Mouse (Mus musculus): ENCODE results near the gene Smarca2.

Gene Smarca2

DNA sequence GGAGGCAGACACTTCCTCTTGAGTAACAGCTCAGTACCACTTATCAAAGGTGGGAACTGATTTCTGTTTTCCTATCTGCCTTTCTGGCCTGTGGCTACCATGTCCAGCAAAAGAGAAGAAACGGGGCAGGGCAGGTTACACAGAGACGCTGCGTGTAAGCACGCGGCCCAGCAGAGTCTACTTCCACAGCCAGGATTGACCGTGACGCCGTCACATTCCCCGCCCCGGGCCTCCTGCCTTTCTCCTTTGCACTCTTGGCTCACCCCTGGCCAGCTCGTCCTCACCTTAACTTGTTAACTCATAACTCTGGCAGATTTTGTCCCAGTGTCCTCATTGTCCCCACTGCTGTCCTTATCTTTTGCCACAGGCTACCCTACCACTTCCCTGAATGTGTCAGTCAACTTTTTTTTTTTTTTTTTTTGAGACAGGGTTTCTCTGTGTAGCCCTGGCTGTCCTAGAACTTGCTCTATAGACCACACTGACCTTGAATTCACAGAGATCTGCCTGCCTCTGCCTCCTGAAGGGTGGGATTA, 167.3 kb downstream of the Smarca2 start:
- DNase-seq (ENCODE audit: extremely low read depth, low read depth, low spot score): no peak

DNA sequence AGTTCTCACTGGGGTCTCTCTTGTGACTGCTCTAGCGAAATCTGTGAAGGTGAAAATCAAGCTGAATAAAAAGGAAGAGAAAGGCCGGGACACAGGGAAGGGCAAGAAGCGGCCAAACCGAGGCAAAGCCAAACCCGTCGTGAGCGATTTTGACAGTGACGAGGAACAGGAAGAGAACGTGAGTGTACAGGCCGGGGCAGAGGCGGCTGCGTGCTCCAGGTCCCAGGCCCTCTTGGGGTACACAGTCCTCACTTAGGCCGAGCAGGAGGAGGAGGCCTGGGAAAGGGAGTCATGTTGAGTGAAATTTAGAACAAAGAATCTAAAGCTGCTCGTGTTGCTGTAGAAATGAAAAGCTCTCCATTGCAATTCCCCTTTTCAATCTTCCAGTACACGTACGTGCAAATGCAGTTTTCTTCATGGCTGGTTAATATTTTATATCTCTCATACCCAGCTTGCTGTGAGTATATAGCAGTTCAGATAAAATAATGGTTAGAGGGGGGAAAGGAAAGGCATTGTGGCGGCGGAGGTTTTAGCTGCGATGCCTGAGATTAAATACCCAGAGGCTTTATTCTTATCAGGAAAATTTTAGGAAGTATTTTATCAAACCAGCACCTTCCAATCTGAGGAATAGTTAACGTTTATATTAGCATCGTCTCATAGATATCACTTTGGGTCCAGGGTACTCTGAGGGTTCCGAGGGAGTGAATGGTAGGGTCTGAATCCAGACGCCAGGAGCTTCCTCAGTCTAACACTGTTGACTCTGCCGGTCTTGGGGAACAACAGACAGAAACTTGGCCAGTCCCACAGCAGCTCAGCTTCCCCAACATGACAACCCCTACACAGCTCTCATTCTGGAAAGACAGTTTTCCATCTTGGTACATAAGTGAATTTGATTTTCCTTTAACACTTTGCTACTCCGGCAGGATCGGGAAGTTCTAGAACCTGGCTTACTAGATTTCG, 171.5 kb downstream of the Smarca2 start:
- DNase-seq (ENCODE audit: extremely low read depth, low read depth, low spot score): no peak

DNA sequence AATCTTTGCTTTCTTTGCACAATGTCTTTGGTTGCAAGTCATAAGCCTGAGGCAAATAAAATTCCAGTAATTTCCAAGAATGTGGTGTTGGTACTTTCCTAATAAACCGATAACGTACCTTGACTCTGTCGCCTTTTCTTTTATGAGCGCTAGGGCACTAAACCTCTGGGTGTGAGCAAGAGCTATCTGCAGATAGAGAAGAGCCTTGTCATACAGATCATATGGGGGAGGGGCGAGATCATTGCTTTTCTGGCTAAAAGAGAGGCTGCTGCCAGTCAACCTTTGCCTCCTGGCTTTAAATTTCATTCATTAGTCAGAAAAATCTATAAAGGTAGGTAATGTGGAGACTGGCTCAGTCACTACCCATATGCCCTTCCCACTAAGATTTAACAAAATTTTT, 173.3 kb downstream of the Smarca2 start:
- no peak for DNase-seq (ENCODE audit: extremely low read depth, low read depth, low spot score)

DNA sequence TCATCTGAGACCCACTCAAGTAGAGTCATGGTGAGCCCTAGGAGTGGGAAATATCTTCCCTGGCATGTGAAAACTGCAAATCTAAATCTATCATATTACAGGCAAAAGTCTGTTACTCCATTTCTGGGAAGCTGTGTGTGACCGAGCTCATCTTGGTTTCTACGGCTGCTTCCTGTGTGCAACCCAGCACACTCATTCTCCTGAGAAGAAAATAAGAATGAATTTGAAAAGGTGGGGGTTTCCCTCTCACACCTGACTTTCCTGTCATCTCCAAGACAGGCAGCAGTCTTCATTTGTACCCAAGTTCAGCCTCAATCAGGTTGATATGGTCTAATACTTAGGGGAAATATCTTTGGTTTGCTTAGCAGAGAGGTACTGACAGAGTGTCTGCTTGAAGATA, 176.4 kb downstream of the Smarca2 start:
- no peak for DNase-seq (ENCODE audit: extremely low read depth, low read depth, low spot score)

GRCm38 (mm10) chr19:26788446-26788845, 183.6 kb downstream of the Smarca2 start:
- peak; percentile 26 for DNase-seq (ENCODE audit: extremely low read depth, low read depth, low spot score)

DNA sequence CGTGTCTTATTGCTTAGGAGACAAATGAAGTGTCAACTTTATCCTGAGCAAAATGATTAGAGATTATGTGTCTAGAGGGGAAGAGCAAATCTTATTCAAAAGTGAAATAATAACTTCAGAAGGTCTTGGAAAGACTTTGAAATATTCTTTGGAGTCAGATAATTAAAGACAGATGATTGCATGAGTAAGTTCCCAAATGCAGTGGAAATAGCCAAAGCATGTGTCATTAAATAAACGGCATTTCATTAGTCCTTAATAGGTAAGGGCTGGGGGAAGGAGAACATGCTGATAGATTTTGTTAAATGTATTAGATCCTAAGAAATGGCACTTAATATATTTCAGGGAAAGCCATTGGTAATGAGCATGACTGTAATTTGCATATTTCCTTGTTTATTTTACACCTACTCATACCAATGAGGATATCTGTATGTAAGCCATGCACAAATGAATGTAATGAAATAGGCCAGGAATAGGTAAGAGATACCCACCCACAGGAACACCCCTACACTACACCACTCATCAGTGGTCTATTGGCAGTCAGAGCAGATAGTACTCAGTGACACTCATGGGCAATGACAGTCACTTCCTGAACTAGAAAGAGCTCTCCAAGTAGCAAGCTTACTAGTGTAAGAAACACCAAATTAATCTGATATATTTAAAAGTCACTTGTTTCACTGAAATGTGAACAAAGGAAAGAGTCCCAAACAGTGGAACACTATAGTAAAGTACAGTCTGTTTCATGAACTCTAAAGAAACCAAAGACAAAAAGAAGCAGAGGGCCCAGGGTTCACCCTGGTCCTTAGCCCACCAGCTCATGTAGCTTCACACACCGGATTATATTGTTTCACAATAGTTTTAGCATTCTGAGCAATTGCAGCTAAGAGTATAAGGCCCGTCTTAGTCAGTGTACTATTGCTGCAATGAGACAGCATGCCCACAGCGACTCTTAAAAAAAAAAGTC, 185.8 kb downstream of the Smarca2 start:
- no peak for DNase-seq (ENCODE audit: extremely low read depth, low read depth, low spot score)

- no peak for DNase-seq (ENCODE audit: extremely low read depth, low read depth, low spot score)
Observed at GRCm38 (mm10) chr19:26794315-26794714, 189.5 kb downstream of the Smarca2 start.

DNA sequence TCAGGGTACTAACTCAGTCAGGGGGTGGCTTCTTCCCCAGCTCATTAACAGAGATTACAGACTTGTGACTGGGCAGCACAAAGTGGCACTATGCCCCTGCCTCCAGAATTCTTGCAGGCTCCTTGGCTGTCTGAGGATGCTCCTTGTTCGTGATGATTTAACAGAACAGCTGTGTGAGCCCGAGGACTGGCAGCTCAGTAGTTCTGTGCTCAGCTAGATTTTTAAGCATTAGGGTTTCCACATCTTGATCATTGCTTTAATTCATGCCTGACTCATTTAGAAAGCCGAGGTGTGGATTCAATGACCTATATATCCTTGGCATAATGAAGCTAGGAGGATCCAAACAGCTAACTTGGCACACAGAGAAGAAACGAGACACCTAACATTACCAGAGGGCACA, 191.2 kb downstream of the Smarca2 start:
- DNase-seq (ENCODE audit: extremely low read depth, low read depth, low spot score): no peak

GRCm38 (mm10) chr19:26804401-26804800, 199.6 kb downstream of the Smarca2 start:
- DNase-seq (ENCODE audit: extremely low read depth, low read depth, low spot score): no peak

DNA sequence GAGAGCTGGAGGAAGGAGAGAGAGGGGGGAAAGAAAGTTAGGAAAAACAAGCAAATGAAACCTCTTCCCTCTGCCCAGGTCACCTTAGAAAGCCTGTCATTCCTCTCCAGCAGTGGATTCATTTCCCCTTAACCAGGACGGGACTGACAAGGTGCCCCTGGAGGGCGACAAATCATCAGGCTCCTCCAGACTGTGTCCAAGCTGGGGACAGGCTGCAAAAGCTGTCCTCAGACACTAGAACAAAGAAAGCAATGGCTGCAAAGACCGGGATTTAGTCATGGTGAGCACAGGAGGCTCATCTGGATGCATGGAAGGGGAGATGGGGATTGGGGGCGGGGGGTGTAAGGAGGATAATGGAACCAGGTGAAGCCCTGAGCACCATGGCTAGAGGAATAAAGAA, 209.8 kb downstream of the Smarca2 start:
- DNase-seq (ENCODE audit: extremely low read depth, low read depth, low spot score): no peak

DNA sequence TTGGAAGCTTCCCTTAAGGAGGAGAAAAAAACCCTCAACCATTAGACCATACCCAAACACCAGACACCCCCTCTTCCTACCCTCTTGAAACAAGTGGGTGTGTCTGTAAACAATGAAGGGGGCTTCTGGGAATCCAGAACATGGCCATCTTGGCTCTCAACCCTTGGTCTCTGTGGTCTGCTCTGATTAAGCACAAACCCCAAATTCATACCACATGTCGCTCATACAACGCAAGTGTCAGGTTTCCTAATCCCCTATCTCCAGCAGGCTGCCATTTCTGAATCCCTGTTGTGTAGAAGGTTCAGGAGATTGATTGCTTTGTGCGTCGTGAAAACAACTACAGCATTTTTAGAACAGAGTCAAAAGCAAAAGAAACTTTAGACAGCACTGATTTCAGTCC, 213.1 kb downstream of the Smarca2 start:
- DNase-seq (ENCODE audit: extremely low read depth, low read depth, low spot score): no peak

Data from fat pad, adult 2 months (tissue).